Mouse (Mus musculus): ENCODE results near the gene Cemip2. TPM values are rescaled to one million over a fixed set of nuclear protein-coding genes. Genes with fewer than 3 reads are reported as not detected.
"Not testable (repeated sequence)": the region's sequence is repeated elsewhere in the genome, so short reads cannot be mapped to it uniquely, and the experiment has no call there.

Cemip2 gene
- total RNA-seq, 2 experiments from 2014 or later, result 12.7 to 15.6 TPM

DNA sequence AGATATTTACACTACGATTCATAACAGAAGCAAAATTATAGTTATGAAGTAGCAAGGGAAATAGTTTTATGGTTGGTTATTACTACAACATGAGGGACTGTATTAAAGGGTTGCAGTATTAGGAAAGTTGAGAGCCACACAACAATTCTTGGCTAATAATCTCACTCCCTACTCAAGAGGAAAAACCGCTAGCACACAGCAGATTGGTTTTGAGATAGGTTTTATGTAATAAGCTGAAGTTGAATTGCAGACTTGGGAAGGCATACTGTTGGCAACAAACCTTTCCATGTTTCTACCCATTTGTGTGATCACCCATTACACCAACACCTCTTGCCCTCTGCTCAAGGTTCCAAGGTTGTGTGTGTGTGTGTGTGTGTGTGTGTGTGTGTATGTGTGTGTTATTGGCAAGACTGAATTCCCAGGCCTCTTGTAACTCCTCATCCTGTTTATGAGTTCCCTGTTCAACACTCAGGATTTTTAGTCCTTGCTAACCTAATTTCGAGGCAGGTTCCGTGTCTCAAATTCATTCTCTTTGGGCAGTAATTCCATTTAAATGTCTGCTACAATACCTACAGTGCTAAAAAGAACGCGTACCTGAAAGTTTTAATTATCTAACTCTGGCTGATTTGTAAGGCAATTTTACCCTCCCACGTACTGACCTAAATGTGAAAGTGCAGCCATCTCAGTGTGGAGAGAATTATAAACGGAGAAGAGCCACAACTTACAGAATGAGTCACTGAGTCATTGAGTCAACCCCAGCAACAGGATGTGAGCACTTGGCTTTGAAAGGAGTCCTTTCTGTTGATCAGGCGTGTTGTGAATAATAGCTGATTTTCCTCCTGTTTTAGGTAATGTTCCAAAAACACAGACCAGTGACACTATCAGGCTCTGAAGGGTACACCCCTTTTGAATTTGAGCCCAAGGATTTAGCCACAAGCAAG lies 85.1 kb downstream of the Cemip2 start:
- DNase-seq (ENCODE audit: low spot score in 2 of 2), result no peak

DNA sequence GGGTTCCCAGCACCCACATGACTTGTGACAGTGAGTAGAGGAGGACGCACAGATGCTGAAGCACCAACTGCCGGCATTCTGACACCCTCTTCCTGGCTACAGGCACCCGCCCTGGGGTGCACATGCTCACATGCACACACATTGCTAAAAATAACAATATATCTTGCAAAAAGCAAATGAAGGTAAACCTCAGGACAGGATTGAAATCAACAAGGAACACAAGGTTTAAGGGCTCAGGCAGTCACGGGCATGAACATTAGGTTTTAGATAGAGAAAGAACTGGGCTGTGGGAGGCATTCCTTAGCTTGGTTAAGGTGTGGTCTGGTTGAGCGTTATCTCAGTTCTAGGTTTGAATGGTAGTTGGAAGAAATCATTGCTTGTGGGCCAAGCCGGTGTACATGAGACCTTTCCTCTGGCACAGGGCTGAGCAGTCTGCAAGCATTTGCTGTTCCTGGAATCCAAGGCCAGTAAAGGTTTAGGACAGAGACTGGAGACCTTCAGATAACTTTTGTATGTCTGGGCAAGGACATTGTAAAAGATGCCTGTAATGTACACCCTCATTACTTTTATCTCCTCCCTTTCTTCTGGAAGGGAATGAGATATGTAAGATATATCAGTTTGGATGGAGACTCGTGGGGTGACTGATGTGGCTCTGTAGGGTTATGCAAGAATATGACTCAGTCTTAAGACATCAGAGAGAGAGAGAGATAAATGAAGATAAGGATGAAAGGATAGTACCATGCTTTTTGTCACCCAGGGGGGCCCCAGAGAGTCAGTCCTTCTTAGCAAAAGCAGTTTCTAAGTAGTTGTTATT lies 87.3 kb downstream of the Cemip2 start:
- no peak for DNase-seq (ENCODE audit: low spot score in 2 of 2)

DNA sequence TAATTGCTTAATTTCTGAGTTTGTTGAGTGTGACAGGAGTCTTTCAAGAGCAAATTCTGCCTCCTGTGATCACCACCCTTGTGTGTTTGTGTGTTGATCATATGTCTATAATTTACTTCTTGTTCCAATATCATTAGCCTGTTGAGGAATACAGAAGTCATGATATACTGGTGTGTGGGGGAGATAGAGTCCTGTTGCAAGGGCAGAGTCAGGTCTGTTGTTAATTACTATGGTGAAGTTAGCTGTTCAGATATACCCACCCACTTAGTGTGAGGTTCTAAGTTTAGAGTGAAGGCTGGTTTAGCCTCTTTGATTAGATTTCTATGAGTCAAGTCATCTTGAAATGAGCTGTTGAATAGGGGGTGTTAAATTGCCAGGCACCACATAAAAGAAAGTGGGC lies 88.0 kb downstream of the Cemip2 start:
- no peak for DNase-seq (ENCODE audit: low spot score in 2 of 2)

DNA sequence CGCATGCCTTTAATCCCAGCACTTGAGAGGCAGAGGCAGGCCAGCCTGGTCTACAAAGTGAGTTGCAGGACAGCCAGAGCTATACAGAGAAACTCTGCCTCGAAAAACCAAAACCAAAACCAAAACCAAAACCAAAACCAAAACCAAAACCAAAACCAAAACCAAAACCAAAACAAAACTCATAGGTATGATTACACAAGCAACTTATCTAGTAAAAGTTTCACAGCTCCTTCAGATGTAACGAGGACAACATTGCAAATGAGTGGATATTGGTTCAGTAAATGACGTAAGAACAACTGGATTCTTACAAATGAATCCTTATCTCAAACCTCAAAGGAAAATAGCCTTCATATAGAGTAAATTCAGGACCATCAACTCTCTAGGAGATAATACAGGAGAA lies 88.6 kb downstream of the Cemip2 start:
- not testable (repeated sequence) for DNase-seq (ENCODE audit: low spot score in 2 of 2)

DNA sequence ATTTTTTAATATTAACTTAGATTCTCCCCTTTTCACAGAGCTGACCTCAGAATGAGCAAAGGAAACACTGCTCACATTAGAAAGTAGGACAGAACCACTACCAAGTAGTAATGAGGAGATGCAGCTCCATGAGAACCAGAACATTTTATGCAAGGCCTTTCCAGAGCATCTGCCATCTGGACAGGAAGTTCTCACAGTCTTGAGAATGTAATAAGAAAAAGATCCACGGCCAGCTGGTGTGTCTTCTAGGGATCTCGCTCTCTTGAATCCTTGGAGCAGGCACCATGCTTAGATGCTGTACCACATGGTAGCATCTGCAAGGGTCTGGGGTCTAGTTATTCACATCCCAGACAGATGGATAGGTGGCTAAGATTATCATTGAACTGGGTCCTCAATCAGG lies 90.3 kb downstream of the Cemip2 start:
- no peak for DNase-seq (ENCODE audit: low spot score in 2 of 2)

DNA sequence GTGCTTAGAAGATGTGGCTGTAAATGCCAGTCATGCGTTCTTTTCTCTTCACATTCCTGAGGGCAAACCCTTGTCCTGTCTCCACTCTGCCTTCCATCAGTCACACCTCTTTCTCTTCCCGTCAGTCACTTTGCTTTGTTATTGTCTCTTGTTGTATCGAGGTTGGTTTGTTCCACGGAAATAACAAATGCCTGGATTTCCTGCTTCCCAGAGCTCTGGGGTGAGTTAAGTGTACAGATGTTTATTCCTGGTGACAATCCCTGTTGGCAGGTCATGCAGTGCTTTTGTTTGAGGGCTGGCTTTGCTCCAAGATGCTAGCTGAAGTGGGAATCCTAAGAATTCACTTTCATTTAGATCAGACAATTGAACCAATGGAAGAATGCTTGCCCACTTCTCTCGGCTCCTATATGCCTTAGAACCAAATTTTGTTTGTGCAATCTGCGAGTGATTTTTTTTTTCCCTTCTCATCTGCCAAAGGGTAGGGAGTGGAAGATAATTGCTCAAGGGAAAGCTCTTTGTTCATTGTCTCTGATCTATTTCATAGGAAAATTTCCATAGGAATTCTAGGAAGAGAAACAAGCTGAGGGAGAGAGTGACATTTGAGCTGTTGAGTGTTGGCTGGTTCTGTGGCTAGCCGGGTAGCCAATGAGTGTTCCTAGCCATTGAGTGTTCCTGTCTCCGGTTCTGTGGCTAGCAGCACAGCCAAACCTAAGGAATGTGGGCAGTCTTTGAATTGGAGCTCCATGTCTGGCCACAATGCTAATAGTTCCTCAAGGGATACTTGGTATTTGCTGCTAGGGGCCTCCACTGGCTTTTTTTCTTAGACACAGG lies 104.2 kb downstream of the Cemip2 start:
- DNase-seq (ENCODE audit: low spot score in 2 of 2), result no peak

DNA sequence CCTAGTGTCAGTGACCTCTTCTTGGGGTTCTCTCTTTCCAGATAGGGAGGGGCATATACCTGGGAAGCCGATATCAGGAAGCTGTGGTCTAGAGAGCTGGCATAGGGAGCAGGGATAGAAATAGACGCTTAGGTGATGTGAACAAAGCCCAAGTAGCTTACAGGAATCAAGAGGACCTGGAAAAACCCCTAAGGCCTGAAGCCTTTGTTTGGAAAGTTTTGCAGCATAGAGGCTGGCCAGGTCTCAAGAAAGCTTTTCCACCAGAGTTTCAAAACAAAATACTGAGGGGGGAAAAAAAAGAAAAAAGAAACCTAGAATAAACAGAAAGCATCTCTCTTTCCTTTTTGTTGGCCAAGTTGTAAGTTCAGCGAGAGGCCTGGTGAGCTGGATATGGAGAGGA lies 104.9 kb downstream of the Cemip2 start:
- DNase-seq (ENCODE audit: low spot score in 2 of 2), result no peak

DNA sequence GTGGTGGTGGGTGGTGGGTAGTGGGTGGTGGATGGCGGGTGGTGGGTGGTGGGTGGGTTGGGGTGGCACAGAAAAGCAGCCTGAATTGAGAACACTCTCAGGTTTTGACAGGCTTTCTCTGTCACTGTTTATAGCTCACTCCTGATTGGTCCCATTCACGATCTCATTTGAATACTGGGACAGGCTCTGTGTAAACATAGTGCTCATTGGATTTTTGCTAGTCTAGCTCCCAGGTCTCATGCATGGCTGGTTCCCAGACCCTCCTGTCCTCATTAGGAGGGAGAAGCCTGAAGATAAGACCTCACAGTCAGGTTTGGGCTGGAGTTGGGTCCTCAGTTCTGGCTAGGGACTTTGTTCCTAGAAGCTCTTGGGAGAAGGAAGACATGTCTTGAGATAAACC lies 105.8 kb downstream of the Cemip2 start:
- no peak for DNase-seq (ENCODE audit: low spot score in 2 of 2)

DNA sequence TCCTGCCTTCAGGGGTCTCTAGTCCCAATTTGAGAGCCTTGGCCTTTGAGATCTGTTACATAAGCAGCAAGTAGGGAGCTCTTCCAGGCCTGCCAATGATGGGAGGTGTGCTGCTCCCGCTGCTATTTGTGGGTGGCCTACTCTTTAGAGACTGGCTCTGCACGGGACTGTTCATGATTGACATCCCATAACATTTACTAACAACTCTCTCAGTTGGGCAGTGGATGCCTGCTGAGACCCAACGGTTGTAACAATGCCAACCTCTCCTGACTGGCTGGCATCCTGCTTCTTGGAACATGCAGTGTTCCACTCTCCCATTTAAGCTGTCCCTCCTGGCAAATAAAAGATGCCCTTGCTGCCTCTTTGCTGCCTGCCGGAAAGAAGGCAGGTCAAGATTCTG lies 106.2 kb downstream of the Cemip2 start:
- no peak for DNase-seq (ENCODE audit: low spot score in 2 of 2)

DNA sequence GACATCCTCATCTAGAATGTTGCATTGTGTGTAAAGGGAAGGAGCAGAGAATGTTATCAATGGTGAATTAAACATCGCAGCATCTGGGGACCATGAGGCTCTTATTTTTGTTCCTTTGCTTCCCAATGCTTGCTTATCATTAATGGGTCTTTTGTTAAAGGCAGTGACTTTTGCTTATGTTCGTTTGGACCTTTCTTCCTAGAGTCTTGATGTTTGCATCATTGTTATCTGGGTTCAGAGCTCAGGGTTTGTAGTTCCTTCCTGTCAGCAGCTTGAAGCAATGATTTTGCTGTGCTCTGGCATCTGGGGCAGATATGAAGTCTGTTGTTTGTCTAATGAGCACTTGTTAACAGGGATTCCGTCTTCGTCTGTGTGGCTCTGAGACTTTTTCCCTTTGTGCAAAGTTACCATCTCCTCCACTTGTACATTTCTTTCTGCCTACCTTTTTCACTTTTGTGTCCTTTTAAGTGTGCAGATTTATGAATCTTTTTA lies 108.1 kb downstream of the Cemip2 start:
- no peak for DNase-seq (ENCODE audit: low spot score in 2 of 2)

DNA sequence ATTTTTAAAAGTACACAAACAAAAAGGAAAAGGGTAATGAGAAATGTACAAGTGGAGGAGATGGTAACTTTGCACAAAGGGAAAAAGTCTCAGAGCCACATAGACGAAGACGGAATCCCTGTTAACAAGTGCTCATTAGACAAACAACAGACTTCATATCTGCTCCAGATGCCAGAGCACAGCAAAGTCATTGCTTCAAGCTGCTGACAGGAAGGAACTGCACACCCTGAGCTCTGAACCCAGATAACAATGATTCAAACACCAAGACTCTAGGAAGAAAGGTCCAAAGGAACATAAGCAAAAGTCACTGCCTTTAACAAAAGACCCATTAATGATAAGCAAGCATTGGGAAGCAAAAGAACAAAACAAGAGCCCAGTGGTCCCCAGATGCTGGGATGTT lies 112.6 kb downstream of the Cemip2 start:
- DNase-seq (ENCODE audit: low spot score in 2 of 2), result no peak

DNA sequence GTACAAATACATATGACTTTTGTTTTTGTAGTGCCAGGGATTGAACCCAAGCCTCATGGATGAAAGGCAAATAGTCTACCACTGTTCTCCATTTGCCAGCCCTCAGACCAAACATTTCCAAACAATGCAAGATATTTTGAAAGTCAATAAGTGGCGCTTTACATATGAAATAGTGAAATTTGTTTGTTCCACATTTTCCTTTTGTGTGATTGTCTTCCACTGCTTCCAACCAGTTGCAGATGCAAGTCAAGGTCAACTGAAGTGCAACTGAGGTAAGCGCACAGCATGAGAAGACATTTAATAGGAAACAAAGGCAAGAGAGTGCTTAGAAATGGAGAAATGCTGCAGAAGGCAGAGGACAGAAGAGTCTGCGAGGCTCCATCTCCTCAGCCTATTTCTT lies 116.7 kb downstream of the Cemip2 start:
- DNase-seq (ENCODE audit: low spot score in 2 of 2), result no peak

DNA sequence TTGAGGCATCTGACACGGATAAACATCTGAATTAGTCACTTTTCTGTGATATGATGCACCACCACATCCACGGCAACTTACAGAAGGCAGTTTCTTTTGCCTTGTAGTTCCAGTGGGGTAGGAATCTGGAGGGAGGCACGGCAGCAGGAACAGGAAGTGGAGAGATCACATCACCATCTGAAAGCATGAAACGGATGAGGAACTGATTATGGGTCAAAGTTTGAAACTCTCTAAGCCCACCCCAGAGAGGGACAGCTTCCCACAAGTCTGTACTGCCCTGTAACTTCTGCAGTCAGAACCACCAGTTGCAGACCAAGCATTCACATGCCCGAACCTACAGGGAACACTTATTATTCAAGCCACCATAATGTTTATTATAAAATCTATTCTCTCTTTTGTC lies 117.4 kb downstream of the Cemip2 start:
- no peak for DNase-seq (ENCODE audit: low spot score in 2 of 2)

DNA sequence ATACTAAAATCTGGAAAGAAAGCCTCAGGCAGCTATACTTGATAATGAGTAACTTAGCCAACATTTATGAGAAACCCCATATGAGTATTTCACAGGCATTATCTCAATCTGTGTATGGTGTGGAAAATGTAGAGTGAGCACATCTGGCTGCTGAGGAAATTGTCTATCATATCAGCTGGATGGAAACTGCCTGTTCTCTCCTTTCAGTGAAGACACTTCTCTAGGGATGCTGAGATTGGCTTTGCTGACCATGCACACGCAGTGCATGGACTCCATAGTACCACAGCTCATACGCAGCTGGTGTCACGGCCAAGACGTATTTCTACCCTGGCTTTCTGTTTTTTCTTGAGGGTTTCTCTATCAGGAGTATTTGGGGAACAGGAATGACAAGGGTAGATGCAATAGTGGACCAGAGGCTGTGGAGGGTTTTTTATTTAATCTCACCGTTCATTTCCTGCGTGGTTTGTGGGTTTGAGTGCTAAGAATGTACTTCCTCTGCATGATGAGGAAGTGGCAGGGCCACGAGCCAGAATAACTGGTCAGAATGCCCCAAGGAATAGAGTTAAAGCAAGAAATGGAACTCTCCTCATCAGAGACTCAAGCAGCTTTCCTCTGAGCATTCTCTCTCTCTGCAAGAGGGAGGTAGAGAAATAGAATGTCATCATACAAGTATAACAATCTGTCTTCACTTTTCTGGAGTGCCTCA lies 119.1 kb downstream of the Cemip2 start:
- no peak for DNase-seq (ENCODE audit: low spot score in 2 of 2)

DNA sequence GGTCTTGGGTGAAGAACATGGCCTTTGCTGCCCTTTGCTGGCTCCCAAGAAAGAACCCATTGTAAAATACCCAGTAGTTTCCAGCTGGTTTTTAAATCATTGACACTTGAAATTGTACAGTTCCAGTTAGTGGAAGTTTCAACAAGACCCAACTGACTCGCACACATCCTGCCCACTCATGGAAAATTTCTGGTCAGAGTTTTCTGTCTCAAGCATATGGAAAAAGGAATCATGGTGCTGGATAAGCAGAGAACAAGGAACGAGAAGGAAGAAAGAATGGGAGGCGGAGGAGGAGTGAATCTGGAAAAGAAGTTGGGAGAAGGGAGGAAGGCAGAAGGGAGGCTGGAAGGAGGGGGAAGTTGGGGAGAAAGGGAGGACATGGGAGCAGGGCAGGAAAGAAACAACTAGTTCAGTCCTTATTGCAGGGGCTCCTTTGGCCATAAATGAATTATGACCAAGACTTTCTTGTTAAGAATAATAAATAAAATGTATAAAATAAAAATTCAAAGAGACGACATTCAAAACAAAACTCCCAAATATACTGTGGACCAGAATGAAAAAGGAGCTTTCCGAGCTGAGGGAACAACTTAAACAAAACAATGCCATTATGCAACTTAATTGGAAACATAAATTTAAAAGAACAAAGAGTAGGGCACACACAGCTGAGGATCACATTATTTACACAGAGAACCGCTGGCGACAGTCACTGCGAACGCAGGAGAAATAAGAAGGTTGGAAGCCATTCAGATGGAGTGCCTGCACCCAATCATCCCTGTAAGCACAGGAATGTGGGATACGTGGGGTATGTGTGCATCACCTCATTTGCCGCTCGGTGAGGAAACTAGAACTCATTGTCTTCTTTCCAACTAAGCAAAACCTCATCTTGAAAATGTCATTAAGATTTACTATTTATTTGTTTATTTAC lies 120.1 kb downstream of the Cemip2 start:
- DNase-seq (ENCODE audit: low spot score in 2 of 2), result no peak
